Mouse (Mus musculus) stomach, postnatal 0 days (tissue): ENCODE data around the gene Egfr.

Experiments used
- CTCF ChIP-seq: IDR thresholded peaks from 2 replicates; pipeline ENCODE4 v1.5.1; 2016; ENCODE audit warnings: antibody characterized with exemption, low read depth, mild to moderate bottlenecking, moderate library complexity
- EP300 ChIP-seq: optimal IDR thresholded peaks from 2 replicates; pipeline ENCODE3; 2016; ENCODE audit warnings: antibody characterized with exemption

DNA sequence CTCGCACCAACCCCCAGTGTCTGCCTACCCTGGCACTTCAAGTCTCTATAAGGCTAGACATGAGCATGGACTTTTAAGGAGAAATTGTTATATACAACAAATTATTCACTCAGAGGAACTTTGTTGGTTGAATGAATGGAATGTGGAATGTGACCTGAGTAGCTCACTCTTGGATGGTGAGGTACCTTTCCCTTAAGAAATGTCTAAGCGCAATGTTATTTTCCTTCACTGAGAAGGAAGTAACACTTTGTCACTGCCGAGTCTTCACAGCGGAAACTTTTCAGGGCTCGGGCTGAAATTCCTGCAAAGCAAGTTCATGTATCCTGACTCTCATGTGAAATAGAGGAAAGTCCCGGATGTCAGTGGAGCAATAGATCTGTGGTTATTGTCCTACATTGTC, 7.9 kb downstream of the Egfr start:
- TF ChIP-seq CTCF, result no peak
- TF ChIP-seq EP300, result no peak
